Mouse (Mus musculus): ENCODE measurements around the gene Gm3435. TPM values are rescaled to one million over a fixed set of nuclear protein-coding genes. Genes with fewer than 3 reads are reported as not detected.
"Not testable (repeated sequence)": the region's sequence is repeated elsewhere in the genome, so short reads cannot be mapped to it uniquely, and the experiment has no call there.

The Gm3435 gene
- polyA plus RNA-seq, 1 experiment from 2014 or later = 8.0 TPM

DNA sequence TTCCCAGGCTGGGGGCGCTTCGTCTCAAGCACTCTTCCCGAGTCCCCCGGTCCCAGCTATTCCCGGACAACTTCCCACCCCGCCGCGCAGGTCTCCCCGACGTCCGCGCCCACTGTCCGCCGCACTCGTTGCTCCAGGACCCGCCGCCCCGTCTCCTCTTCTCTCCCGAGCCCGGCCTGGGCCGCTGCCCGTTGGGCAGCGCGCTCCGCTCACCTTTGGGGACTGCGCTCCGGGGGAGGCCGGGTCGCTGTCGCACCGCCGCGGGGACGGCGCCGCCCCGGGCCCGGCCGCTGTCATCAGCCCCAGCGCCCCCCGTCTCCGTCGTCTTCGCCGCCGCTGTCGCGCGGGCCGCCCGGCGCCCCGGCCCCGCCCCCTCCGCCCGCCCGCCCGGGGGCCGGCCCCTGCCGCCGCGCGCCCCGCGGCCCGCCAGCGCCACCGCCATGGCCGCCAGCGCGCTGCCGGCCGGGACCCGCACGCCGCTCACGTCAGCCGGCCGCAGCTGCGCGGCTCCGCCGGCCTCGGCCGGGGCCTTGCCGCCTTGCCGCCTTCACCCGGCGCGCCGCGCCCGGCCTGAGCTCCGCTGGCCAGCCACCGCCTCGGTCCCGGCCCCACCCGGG lies 17.3 kb upstream of the Gm3435 start:
- not testable (repeated sequence) for H3K4me3 ChIP-seq (ENCODE audit: low read length); H3K27me3 ChIP-seq (replicated peaks; ENCODE audit: control insufficient read depth, insufficient read depth, low read length); H3K9ac ChIP-seq (ENCODE audit: low read depth, low read length); H3K9me3 ChIP-seq (ENCODE audit: control insufficient read depth, low read length); H3K36me3 ChIP-seq (ENCODE audit: control insufficient read depth, insufficient read depth, low read length); H3K4me2 ChIP-seq (ENCODE audit: low read depth, low read length); H3K4me1 ChIP-seq (ENCODE audit: control insufficient read depth, insufficient read depth, low read length); H3K27ac ChIP-seq (ENCODE audit: low read length)
- no CpG with 5 or more reads among the region's 98 CpGs for WGBS
- peak; percentile 89 for ATAC-seq

DNA sequence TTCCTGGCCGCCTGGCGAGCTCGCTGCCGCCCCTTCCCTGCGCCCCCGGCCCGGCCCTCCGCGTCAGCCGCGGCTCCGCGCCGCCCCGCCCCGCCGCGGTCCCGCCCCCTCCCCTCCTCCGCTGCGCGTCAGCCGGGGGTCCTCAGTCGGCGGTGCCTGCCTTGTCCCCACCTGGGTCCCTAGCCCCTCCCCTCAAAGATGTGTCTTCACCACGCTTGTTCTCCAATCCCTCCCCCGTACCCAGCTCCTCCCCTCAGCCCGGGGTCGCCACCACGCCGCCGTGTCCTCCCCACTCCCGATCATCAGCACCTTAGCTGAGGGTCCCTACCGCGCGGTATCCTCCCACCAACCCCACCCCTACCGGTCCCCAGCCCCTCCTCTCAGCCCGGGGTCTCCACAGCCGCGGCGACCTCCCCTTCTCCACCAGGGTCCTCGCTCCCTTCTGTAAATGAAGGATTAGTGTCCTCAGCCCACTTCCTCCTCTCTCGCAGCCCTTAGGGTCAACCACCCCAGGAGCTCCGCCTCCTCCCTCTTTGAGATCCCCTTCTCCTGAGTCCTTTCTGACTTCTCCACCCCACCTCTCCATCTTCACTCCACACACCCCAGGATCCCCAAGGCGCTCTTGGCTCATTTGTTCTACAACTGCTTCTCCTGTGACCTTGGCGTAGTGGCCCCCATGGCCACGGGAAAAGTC lies 16.7 kb upstream of the Gm3435 start:
- H3K9ac ChIP-seq (ENCODE audit: low read depth, low read length); H3K4me2 ChIP-seq (ENCODE audit: low read depth, low read length); H3K9me3 ChIP-seq (ENCODE audit: control insufficient read depth, low read length); H3K27ac ChIP-seq (ENCODE audit: low read length); H3K4me3 ChIP-seq (ENCODE audit: low read length); H3K4me1 ChIP-seq (ENCODE audit: control insufficient read depth, insufficient read depth, low read length); H3K36me3 ChIP-seq (ENCODE audit: control insufficient read depth, insufficient read depth, low read length); H3K27me3 ChIP-seq (replicated peaks; ENCODE audit: control insufficient read depth, insufficient read depth, low read length): not testable (repeated sequence)
- WGBS = no CpG with 5 or more reads among the region's 47 CpGs
- ATAC-seq = peak; percentile 78

DNA sequence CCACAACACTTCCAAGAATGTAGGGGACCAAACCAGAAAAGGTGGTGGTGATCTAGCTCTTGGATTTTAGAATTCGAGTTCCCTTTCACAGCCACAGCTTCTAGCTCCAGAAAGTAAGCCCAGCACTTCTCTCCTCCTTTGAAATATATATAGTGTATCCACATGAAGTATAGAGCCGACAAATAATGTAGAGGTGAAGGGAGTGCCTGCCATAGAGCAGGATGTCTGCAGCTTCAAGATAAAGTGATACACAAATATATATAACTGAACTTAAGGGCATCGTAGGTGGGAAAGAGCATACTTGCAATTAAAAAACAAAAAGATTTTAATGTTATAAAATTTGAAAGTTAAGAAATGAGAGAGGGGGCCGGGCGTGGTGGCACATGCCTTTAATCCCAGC lies 15.8 kb upstream of the Gm3435 start:
- not testable (repeated sequence) for H3K9ac ChIP-seq (ENCODE audit: low read depth, low read length); H3K4me1 ChIP-seq (ENCODE audit: control insufficient read depth, insufficient read depth, low read length); H3K36me3 ChIP-seq (ENCODE audit: control insufficient read depth, insufficient read depth, low read length); ATAC-seq; H3K4me3 ChIP-seq (ENCODE audit: low read length); H3K4me2 ChIP-seq (ENCODE audit: low read depth, low read length); H3K9me3 ChIP-seq (ENCODE audit: control insufficient read depth, low read length); H3K27me3 ChIP-seq (replicated peaks; ENCODE audit: control insufficient read depth, insufficient read depth, low read length); H3K27ac ChIP-seq (ENCODE audit: low read length)
- no CpG with 5 or more reads among the region's 5 CpGs for WGBS

DNA sequence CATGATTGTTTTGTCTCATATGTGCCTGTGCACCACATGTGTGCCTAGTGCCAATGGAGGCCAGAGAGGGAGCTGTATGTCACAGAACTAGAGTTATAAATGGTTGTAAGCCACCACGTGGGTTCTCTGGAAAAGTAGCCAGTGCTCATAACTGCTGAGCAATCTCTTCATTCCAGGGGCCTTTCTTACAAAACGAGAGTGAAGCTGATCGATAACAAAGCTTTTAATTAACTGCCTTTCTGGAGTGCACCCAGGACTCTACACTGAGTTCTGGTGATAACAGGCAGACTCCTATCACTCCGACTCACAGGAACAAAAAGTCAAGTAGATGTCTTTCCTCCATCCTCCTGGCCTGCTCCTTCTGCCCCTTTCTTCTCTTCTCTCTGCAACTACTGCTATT lies 9.9 kb upstream of the Gm3435 start:
- not testable (repeated sequence) for H3K9me3 ChIP-seq (ENCODE audit: control insufficient read depth, low read length); ATAC-seq; H3K27me3 ChIP-seq (replicated peaks; ENCODE audit: control insufficient read depth, insufficient read depth, low read length); H3K36me3 ChIP-seq (ENCODE audit: control insufficient read depth, insufficient read depth, low read length); H3K9ac ChIP-seq (ENCODE audit: low read depth, low read length); H3K27ac ChIP-seq (ENCODE audit: low read length); H3K4me1 ChIP-seq (ENCODE audit: control insufficient read depth, insufficient read depth, low read length); H3K4me3 ChIP-seq (ENCODE audit: low read length); H3K4me2 ChIP-seq (ENCODE audit: low read depth, low read length)
- WGBS = no CpG with 5 or more reads among the region's 4 CpGs

DNA sequence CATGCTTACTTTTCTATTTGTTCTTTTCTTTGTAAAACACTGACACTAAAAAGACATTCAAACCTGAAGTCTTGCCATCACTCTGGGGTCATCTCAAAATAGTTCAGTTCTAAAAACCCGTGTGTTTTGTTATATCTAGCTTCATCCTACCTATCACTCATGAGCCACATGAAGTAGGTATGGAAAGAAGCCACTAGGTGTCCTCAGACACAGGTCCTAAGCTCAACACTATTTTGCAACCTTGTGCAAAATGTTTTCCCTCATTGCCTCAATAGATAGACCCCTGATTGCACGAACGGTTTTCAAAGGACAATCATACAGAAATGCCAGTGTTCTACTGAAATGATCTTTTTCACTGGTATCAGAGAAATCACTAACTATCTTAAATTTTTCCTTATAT lies 888 bp upstream of the Gm3435 start:
- H3K4me3 ChIP-seq (ENCODE audit: low read length); H3K4me2 ChIP-seq (ENCODE audit: low read depth, low read length): not testable (repeated sequence)

DNA sequence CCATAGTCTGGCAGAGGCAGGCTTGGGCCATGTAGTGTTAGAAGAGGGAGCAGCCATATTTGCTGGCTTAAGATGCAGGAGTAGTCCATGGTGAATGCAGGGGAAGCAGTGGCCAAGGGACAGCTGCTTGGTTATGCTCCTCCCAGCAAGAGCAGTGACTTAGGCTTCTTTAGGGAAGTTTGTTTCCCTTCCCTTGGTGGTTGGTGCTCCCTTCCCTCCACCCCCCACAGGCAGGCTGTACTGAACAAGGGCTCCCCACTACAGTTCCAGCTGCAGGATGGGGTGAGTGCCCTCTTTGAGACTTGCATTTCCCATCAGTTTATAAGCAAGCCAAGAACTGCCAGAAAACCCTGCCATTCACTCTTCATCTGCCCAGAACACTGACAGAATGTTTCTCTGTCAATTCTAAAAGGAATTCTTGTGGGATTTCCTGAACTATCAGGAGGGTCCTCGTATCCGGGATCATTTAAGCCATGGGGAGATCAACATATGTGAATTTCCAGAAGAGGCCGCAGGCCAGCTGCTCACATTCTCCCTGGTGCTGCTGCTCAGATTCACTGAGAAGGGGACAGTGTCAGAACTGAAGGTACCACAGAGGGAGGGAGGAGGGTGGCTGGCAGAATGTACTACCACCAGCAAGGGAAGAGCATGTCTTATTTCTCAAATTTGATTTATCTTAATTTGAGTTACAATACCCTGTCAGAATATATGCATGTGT lies 11.7 kb downstream of the Gm3435 start:
- ATAC-seq; H3K4me2 ChIP-seq (ENCODE audit: low read depth, low read length); H3K36me3 ChIP-seq (ENCODE audit: control insufficient read depth, insufficient read depth, low read length); H3K27ac ChIP-seq (ENCODE audit: low read length); H3K9me3 ChIP-seq (ENCODE audit: control insufficient read depth, low read length); H3K9ac ChIP-seq (ENCODE audit: low read depth, low read length); H3K4me1 ChIP-seq (ENCODE audit: control insufficient read depth, insufficient read depth, low read length); H3K27me3 ChIP-seq (replicated peaks; ENCODE audit: control insufficient read depth, insufficient read depth, low read length); H3K4me3 ChIP-seq (ENCODE audit: low read length): not testable (repeated sequence)
- 88% methylated on average over 3 of the region's 3 CpGs for WGBS

More for the DNA sequence above, 888 bp upstream of the Gm3435 start:
- H3K27ac ChIP-seq (ENCODE audit: low read length); H3K4me1 ChIP-seq (ENCODE audit: control insufficient read depth, insufficient read depth, low read length); H3K27me3 ChIP-seq (replicated peaks; ENCODE audit: control insufficient read depth, insufficient read depth, low read length); H3K9ac ChIP-seq (ENCODE audit: low read depth, low read length); H3K9me3 ChIP-seq (ENCODE audit: control insufficient read depth, low read length); H3K36me3 ChIP-seq (ENCODE audit: control insufficient read depth, insufficient read depth, low read length): not testable (repeated sequence)
- no CpG with 5 or more reads among the region's 3 CpGs for WGBS
- ATAC-seq = 0 out of 2 replicates have a peak, but pooled peaks have one; percentile 43

DNA sequence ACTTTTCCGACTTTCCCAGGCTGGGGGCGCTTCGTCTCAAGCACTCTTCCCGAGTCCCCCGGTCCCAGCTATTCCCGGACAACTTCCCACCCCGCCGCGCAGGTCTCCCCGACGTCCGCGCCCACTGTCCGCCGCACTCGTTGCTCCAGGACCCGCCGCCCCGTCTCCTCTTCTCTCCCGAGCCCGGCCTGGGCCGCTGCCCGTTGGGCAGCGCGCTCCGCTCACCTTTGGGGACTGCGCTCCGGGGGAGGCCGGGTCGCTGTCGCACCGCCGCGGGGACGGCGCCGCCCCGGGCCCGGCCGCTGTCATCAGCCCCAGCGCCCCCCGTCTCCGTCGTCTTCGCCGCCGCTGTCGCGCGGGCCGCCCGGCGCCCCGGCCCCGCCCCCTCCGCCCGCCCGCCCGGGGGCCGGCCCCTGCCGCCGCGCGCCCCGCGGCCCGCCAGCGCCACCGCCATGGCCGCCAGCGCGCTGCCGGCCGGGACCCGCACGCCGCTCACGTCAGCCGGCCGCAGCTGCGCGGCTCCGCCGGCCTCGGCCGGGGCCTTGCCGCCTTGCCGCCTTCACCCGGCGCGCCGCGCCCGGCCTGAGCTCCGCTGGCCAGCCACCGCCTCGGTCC lies 14.0 kb downstream of the Gm3435 start:
- no CpG with 5 or more reads among the region's 97 CpGs for WGBS
- peak; percentile 88 for ATAC-seq
- H3K9ac ChIP-seq (ENCODE audit: low read depth, low read length); H3K27me3 ChIP-seq (replicated peaks; ENCODE audit: control insufficient read depth, insufficient read depth, low read length); H3K9me3 ChIP-seq (ENCODE audit: control insufficient read depth, low read length); H3K36me3 ChIP-seq (ENCODE audit: control insufficient read depth, insufficient read depth, low read length); H3K4me3 ChIP-seq (ENCODE audit: low read length); H3K27ac ChIP-seq (ENCODE audit: low read length); H3K4me1 ChIP-seq (ENCODE audit: control insufficient read depth, insufficient read depth, low read length); H3K4me2 ChIP-seq (ENCODE audit: low read depth, low read length): not testable (repeated sequence)

DNA sequence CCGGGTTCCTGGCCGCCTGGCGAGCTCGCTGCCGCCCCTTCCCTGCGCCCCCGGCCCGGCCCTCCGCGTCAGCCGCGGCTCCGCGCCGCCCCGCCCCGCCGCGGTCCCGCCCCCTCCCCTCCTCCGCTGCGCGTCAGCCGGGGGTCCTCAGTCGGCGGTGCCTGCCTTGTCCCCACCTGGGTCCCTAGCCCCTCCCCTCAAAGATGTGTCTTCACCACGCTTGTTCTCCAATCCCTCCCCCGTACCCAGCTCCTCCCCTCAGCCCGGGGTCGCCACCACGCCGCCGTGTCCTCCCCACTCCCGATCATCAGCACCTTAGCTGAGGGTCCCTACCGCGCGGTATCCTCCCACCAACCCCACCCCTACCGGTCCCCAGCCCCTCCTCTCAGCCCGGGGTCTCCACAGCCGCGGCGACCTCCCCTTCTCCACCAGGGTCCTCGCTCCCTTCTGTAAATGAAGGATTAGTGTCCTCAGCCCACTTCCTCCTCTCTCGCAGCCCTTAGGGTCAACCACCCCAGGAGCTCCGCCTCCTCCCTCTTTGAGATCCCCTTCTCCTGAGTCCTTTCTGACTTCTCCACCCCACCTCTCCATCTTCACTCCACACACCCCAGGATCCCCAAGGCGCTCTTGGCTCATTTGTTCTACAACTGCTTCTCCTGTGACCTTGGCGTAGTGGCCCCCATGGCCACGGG lies 14.7 kb downstream of the Gm3435 start:
- H3K4me2 ChIP-seq (ENCODE audit: low read depth, low read length); H3K27ac ChIP-seq (ENCODE audit: low read length): not testable (repeated sequence)
- no CpG with 5 or more reads among the region's 48 CpGs for WGBS

DNA sequence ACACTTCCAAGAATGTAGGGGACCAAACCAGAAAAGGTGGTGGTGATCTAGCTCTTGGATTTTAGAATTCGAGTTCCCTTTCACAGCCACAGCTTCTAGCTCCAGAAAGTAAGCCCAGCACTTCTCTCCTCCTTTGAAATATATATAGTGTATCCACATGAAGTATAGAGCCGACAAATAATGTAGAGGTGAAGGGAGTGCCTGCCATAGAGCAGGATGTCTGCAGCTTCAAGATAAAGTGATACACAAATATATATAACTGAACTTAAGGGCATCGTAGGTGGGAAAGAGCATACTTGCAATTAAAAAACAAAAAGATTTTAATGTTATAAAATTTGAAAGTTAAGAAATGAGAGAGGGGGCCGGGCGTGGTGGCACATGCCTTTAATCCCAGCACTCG lies 15.5 kb downstream of the Gm3435 start:
- not testable (repeated sequence) for H3K4me1 ChIP-seq (ENCODE audit: control insufficient read depth, insufficient read depth, low read length); H3K36me3 ChIP-seq (ENCODE audit: control insufficient read depth, insufficient read depth, low read length); H3K4me3 ChIP-seq (ENCODE audit: low read length); ATAC-seq; H3K9ac ChIP-seq (ENCODE audit: low read depth, low read length); H3K27ac ChIP-seq (ENCODE audit: low read length); H3K9me3 ChIP-seq (ENCODE audit: control insufficient read depth, low read length); H3K27me3 ChIP-seq (replicated peaks; ENCODE audit: control insufficient read depth, insufficient read depth, low read length); H3K4me2 ChIP-seq (ENCODE audit: low read depth, low read length)
- no CpG with 5 or more reads among the region's 6 CpGs for WGBS

More for the DNA sequence above, 14.7 kb downstream of the Gm3435 start:
- peak; percentile 80 for ATAC-seq
- not testable (repeated sequence) for H3K4me1 ChIP-seq (ENCODE audit: control insufficient read depth, insufficient read depth, low read length); H3K9me3 ChIP-seq (ENCODE audit: control insufficient read depth, low read length); H3K27me3 ChIP-seq (replicated peaks; ENCODE audit: control insufficient read depth, insufficient read depth, low read length); H3K4me3 ChIP-seq (ENCODE audit: low read length); H3K36me3 ChIP-seq (ENCODE audit: control insufficient read depth, insufficient read depth, low read length); H3K9ac ChIP-seq (ENCODE audit: low read depth, low read length)
